Mouse (Mus musculus) frontal cortex, adult 2 months (tissue): ENCODE results near the gene Fgd4. TPM values are rescaled to one million over a fixed set of nuclear protein-coding genes. Genes with fewer than 3 reads are reported as not detected.
"Not testable (repeated sequence)": the region's sequence is repeated elsewhere in the genome, so short reads cannot be mapped to it uniquely, and the experiment has no call there.

Experiments
- DNase-seq, 2 experiments: peaks; one replicate each; pipeline ENCODE4 v3.0.0; 2022; ENCODE audit warnings: low spot score in 1 of 2; ENCODE audit errors: extremely low spot score in 1 of 2
- polyA plus RNA-seq: library from polyadenylated mRNA; depleted of rRNA; stranded (reverse); fragments of >200 nt; gene quantifications from 2 replicates; pipeline ENCODE4 v1.2.3, GENCODE M21; 2012

The Fgd4 gene
- polyA plus RNA-seq, 1 experiment = 13.3 TPM

- no peak for DNase-seq
Observed at GRCm38 (mm10) chr16:16546657-16547056, 53.7 kb downstream of the Fgd4 start.

DNA sequence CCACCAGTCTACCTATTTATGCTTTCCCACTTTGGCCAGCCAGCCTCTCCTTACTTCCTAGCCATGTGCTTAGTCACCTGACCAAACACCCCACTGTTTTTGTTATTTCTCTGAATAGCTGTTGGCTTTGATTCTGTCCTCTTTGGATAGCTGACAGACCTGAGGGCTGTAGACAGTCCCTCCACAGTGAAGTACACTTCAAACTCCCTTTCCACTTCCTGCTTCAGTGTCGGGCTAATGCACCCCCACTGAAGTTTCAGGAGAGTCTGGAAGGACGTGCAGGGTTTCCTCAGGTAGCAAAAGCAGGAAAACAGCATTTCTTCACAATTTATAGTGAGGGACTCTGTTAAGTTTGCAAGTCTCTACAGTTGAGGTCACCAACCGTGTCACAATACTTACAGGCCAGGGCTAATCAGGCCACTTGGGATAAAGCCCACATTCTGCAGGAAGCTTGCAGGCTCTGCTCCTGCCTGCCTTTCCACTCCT lies 57.4 kb downstream of the Fgd4 start:
- DNase-seq = peak in 1 of 2 experiments; percentile 20

- DNase-seq = not testable (repeated sequence)
Observed at GRCm38 (mm10) chr16:16539396-16539795, 61.0 kb downstream of the Fgd4 start.

DNA sequence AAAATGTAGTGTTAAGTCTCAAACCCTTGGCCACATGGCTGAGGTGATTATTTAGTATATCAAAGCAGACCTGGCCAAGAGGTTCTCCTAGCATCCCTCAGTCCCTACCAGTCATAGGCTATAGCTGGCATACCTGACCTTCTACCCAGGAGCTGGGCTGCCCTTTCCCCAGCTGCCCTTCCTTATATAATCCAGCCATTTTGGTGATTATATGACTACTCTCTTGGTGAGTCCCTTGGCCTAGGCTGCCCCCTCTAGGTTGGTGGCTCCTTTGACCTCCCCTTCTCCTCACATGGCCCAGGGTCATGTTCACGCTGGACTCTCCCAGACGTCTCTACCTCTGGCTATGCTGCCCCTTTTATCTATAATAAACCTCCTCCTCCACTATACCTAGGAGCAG lies 65.1 kb downstream of the Fgd4 start:
- no peak for DNase-seq

DNA sequence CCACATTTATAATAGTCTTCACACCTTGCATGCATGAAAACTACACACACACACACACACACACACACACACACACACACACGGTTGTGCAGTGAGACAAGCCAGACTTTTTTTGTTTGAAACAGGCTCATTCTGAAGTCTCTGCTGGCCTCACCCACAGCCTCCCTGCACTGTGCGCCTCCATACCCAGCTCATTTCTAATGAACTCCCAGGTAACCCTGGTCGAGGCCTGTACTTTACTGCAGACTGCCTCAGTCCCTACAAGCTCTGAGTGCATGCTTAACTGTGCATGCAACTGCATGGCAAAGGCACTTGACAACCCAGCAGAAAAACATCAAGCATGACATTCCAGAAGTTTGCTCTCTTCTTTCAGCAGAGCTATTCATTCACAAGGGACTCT lies 72.3 kb downstream of the Fgd4 start:
- no peak for DNase-seq

DNA sequence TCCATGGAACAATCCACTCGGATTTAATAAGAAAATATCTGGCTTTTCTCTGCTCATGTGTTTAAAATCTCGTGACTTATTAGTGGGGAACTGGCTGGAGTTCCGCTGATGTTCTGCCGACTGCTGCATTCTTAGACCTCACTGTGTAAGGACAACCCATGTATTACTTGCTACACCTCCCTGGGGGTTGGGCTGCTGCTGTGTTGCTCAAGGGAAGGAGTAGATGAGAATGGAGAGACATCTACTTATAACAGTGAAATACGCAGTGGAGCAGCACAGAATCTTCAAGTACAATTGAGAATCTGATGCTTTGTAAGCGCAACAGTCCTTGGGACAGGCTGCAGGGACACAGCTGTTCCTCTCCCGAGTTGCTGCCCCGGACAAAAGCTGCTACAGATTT lies 73.1 kb downstream of the Fgd4 start:
- DNase-seq = peak in 1 of 2 experiments; percentile 37

GRCm38 (mm10) chr16:16526741-16527105 lies 73.6 kb downstream of the Fgd4 start:
- no peak for DNase-seq

GRCm38 (mm10) chr16:16526097-16526740 lies 74.1 kb downstream of the Fgd4 start:
- no peak for DNase-seq

- no peak for DNase-seq
Observed at GRCm38 (mm10) chr16:16525266-16525904, 75.0 kb downstream of the Fgd4 start.

- no peak for DNase-seq
Observed at GRCm38 (mm10) chr16:16523632-16524031, 76.7 kb downstream of the Fgd4 start.

GRCm38 (mm10) chr16:16522869-16523268 lies 77.5 kb downstream of the Fgd4 start:
- not testable (repeated sequence) for DNase-seq

DNA sequence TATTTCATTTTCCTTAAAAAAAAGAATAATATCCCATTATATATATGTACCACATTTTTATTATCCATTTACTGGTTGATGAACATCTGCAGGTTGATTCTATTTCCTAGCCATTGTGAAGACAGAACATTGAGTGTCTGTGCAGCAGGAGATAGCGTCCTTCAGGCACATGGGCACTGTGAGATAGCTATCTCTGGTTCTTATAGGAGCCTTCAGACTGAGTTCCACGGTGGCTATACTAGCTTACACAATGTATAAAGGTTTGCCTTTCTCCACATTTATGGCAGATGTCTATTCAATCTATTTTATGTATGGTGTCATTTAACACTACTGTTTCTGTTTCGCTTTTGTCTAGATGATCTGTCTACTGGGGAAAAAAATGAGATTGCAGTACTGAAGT lies 98.9 kb downstream of the Fgd4 start:
- DNase-seq = no peak

- DNase-seq = no peak
Observed at GRCm38 (mm10) chr16:16500926-16501325, 99.4 kb downstream of the Fgd4 start.

DNA sequence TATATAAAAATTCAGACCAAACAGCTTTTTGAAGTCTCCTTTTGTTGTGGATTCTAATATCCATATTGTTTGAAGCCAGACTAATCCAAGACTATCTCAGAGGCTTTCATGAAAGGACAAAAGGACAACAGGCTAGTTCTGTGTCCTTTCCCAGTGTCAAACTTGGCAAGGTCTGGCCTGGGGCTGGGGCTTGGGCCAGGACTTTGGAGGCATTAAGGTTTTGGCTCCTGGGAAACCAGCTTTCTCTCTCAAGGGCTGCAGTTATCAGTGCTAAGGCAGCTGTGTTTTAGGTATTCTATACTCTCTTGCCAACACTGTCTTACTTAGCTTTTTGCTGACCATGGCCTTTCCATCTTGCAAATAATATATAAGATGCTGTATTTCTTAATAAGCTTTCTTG lies 101.6 kb downstream of the Fgd4 start:
- peak in 1 of 2 experiments; percentile 36 for DNase-seq

DNA sequence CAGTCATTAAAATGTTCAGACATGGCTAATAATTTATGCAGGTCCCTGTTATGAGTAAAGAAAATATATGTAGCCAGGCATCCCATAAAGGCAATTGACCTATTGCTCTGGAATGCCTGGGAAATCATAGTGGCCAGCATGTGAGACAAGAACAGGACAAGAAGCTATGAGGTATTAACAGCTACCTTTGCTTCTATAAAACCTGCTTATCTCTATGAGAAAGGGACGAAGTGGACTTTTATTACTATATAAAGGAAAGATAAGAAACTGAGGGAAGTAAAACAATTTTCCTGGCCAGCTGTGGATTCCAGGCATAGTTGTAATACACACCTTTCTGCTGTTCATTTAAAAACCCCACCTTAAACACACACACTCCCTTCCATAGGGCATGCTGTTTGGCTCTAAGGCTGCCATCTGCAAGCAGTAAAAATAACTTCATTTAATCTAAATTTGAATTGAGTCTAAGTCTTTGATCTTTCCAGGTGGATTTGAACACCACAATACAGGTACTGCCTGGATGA lies 114.8 kb downstream of the Fgd4 start:
- DNase-seq = no peak

DNA sequence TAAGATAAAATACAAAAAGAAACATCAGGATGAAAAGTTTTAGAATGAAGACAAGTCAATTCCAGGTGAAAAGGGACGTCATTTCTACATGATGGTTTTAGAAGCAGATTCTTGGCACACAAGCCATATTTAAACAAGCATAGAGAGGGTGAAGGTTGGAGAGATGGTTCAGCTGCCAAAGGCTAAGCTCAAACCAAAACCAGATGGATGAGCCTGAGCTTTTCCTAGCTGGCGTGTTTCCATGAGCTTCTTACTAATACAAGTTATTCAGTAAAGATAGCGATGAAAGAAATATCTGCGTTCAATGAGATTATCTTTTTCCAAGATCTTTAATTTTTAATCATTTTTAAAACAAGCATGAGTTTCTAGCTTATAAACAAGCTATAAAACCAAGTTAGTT lies 115.7 kb downstream of the Fgd4 start:
- DNase-seq = no peak

GRCm38 (mm10) chr16:16473451-16473850 lies 126.9 kb downstream of the Fgd4 start:
- not testable (repeated sequence) for DNase-seq

- DNase-seq = peak in 1 of 2 experiments; percentile 40
Observed at GRCm38 (mm10) chr16:16450021-16450420, 150.3 kb downstream of the Fgd4 start.

DNA sequence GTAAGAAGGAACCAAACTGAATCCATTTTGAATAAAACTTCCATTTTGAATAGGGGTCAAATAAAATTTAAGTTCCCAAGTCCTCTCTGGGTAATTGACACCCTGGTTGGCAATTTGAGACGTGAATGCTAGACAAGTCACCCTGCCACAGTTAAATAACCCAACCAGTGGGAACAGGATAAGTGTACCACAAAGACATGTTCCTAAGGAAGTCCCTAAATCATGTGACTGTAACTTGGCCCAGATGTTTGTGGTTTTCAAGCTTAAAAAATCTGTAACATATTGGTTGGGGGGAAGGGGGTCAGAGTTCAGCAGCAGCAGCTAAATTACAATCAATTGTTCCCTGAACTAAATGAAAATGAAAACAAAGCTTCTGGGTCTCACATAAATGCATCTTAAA lies 161.9 kb downstream of the Fgd4 start:
- no peak for DNase-seq

DNA sequence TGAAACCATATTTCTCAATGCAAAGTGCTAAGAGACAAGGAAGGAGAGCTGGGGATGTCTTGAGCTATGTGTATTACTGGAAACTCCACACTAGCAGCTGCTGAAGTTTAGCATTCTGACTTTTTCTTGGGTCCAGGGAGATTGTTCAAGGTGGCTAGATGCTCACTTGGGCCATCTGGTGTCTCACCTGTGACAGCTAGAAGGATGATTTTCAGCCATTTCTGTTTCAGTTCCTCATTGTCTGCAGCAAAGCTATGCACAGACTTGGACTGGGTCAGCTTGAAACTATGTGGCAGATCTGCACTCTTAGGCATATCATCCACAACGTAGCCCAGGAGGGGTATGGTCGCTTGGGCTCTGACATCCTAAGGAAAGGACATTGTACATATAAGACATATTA lies 177.9 kb downstream of the Fgd4 start:
- DNase-seq = no peak

DNA sequence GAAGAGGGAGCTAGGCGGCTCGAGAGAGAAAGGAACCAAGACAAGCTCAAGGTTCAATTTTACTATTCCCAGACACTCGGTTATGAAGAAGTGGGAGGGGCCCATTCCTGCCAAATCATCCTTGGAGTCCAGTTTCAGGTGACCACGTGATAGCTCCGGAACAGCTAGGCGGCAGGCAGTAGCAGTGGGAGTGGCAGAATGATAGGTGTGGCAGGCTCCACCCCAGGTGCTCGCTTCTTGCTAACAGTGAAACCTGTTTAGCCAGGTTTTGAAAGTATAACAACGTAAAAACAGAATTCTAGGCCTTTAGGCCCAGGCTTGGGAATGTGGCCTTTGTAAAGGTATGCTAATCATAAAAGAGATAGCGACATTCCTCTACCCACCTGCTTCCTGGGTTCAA lies 233.1 kb downstream of the Fgd4 start:
- not testable (repeated sequence) for DNase-seq
